ENCODE assay signal across 7 mouse cellular contexts in the genomic region with DNA sequence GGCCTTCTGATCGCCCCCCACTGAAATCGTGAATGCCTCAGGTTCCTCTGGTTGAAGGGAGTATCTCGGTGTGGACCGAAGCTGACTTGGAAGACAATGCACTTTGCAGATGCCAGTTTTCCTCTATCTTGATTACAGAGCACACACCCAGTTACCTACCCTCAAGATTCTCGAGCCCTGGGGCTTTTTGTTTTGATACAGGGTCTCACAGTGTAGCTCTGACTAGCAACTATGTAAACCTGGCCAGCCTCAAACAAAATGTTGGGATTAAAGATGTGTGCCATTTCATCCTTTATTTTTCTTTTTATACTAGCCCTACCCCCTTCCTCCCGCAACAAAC. TPM values are rescaled to one million over a fixed set of nuclear protein-coding genes. Genes with fewer than 3 reads are reported as not detected.
DNase-seq lines count a peak whose midpoint lies in the region; ATAC-seq and TF ChIP-seq lines count a peak whose summit lies in the region.

No protein-coding gene starts in this region.

- H3K9me3 ChIP-seq in megakaryocyte, embryonic 14.5 days, result no peaks in the 10 kb centered on the region
- H3K9me3 ChIP-seq in forebrain, embryonic 12.5 days, result no peaks in the 10 kb centered on the region
- H3K9me3 ChIP-seq in limb, embryonic 14.5 days (ENCODE audit: control insufficient read depth, low read length), result no peaks in the 10 kb centered on the region
- no peaks in the 10 kb centered on the region for H3K9me3 ChIP-seq in stomach, embryonic 15.5 days

- H3K4me3 ChIP-seq in megakaryocyte, embryonic 14.5 days (replicated peaks), result peak overlapping the region; percentile 99
- peak overlapping the region; percentile 88 for H3K4me3 ChIP-seq in forebrain, embryonic 12.5 days (replicated peaks)
- peak overlapping the region; percentile 88 for H3K4me3 ChIP-seq in limb, embryonic 14.5 days (replicated peaks; ENCODE audit: low read length)
- peak overlapping the region; percentile 86 for H3K4me3 ChIP-seq in stomach, embryonic 15.5 days (replicated peaks)

- no peak for ATAC-seq in megakaryocyte, adult 5-6 weeks (ENCODE audit: poor library complexity, severe bottlenecking)
- peak; percentile 44 for ATAC-seq in forebrain, embryonic 12.5 days (ENCODE audit: low FRiP score)
- ATAC-seq in limb, embryonic 14.5 days (ENCODE audit: low FRiP score, low read depth), result peak; percentile 18; the same call in 1 of the 2 replicates
- ATAC-seq in stomach, embryonic 15.5 days (ENCODE audit: insufficient read depth, low FRiP score, low read depth), result no peak
- no peak for ATAC-seq in frontal cortex, adult (ENCODE audit: low TSS enrichment)

- H3K27ac ChIP-seq in forebrain, embryonic 12.5 days, result peak overlapping the region; percentile 89
- H3K27ac ChIP-seq in limb, embryonic 14.5 days (replicated peaks; ENCODE audit: low read depth, low read length), result peak overlapping the region; percentile 85
- peak overlapping the region; percentile 82 for H3K27ac ChIP-seq in stomach, embryonic 15.5 days

- peaks cover 46% of the 10 kb centered on the region for H3K4me1 ChIP-seq in megakaryocyte, embryonic 14.5 days
- H3K4me1 ChIP-seq in forebrain, embryonic 12.5 days, result peaks cover 36% of the 10 kb centered on the region
- H3K4me1 ChIP-seq in limb, embryonic 14.5 days (ENCODE audit: control insufficient read depth, insufficient read depth, low read length), result peaks cover 17% of the 10 kb centered on the region
- peaks cover 12% of the 10 kb centered on the region; the same call in 1 of the 2 replicates for H3K4me1 ChIP-seq in stomach, embryonic 15.5 days

- TF ChIP-seq POLR2A in limb, embryonic 14.5 days (IDR thresholded peaks at IDR 0.05; ENCODE audit: borderline replicate concordance, extremely low read depth, insufficient read depth, insufficient read length), result no peak

- 13% methylated on average over 6 of the region's 6 CpGs for WGBS in forebrain, embryonic 12.5 days
- 16% methylated on average over 6 of the region's 6 CpGs for WGBS in limb, embryonic 14.5 days
- WGBS in stomach, embryonic 15.5 days, result 14% methylated on average over 6 of the region's 6 CpGs

- H3K27me3 ChIP-seq in megakaryocyte, embryonic 14.5 days (replicated peaks), result peaks cover 12% of the 10 kb centered on the region
- H3K27me3 ChIP-seq in forebrain, embryonic 12.5 days, result no peaks in the 10 kb centered on the region
- H3K27me3 ChIP-seq in limb, embryonic 14.5 days (ENCODE audit: control insufficient read depth, insufficient read depth, low read length), result no peaks in the 10 kb centered on the region
- H3K27me3 ChIP-seq in stomach, embryonic 15.5 days (replicated peaks), result no peaks in the 10 kb centered on the region

- H3K9ac ChIP-seq in forebrain, embryonic 12.5 days, result peak overlapping the region; percentile 85
- peak overlapping the region; percentile 77 for H3K9ac ChIP-seq in limb, embryonic 14.5 days (ENCODE audit: low read depth, low read length, severe bottlenecking)
- peak overlapping the region; percentile 75; the same call in 1 of the 2 replicates for H3K9ac ChIP-seq in stomach, embryonic 15.5 days

- H3K4me2 ChIP-seq in forebrain, embryonic 12.5 days, result peak overlapping the region; percentile 93
- peak overlapping the region; percentile 75 for H3K4me2 ChIP-seq in limb, embryonic 14.5 days (replicated peaks; ENCODE audit: low read depth, low read length, severe bottlenecking)
- peak overlapping the region; percentile 69 for H3K4me2 ChIP-seq in stomach, embryonic 15.5 days

- intact Hi-C loops in gastrocnemius, postnatal 36 days (cut with DNase I), result no loop called here

- DNase-seq in limb, embryonic 14.5 days (ENCODE audit: low spot score), result no peak
- no peak for DNase-seq in gastrocnemius, postnatal 36 days

- H3K36me3 ChIP-seq in megakaryocyte, embryonic 14.5 days (replicated peaks; ENCODE audit: low read length), result peaks cover 23% of the 10 kb centered on the region
- H3K36me3 ChIP-seq in forebrain, embryonic 12.5 days (replicated peaks), result peaks cover 12% of the 10 kb centered on the region; the same call in 1 of the 2 replicates
- H3K36me3 ChIP-seq in limb, embryonic 14.5 days (ENCODE audit: control insufficient read depth, insufficient read depth, low read length), result no peaks in the 10 kb centered on the region
- no peaks in the 10 kb centered on the region for H3K36me3 ChIP-seq in stomach, embryonic 15.5 days

RNA-seq across cellular contexts. Expression of gene Sars, which starts 0.3 kb away (rescaled TPM):
- polyA plus RNA-seq in megakaryocyte, embryonic 14.5 days (2012; ENCODE audit: insufficient read depth, low replicate concordance), result 65.4 and 129 TPM in 2 replicates
- total RNA-seq in megakaryocyte, adult 5-6 weeks (2015), result 19.2 and 19.9 TPM in 2 replicates
- 241 and 283 TPM in 2 replicates for total RNA-seq in megakaryocyte, adult 5-6 weeks (2017)
- 186 and 205 TPM in 2 replicates for polyA plus RNA-seq in forebrain, embryonic 12.5 days (2016; fragmentation: Nextera tagmentation; extraction: Ambion mirVana)
- 52.4 and 80.2 TPM in 2 replicates for polyA plus RNA-seq in limb, embryonic 14.5 days (2012; rRNA removed)
- polyA plus RNA-seq in limb, embryonic 14.5 days (2014; fragmentation: Nextera tagmentation; extraction: Ambion mirVana), result 108 and 118 TPM in 2 replicates
- 124 and 142 TPM in 2 replicates for polyA plus RNA-seq in stomach, embryonic 15.5 days (2015; fragmentation: Nextera tagmentation; extraction: Ambion mirVana)
- total RNA-seq in gastrocnemius, postnatal 36 days (2021), result 100 to 1,000 TPM; 114 to 119 TPM

RNA-seq across cellular contexts. Expression of gene Celsr2, which starts 30.0 kb away (rescaled TPM):
- 7.8 TPM in 2 replicates for polyA plus RNA-seq in megakaryocyte, embryonic 14.5 days (2012; ENCODE audit: insufficient read depth, low replicate concordance)
- total RNA-seq in megakaryocyte, adult 5-6 weeks (2015), result 0.75 and 0.94 TPM in 2 replicates
- 0.22 and 0.81 TPM in 2 replicates for total RNA-seq in megakaryocyte, adult 5-6 weeks (2017)
- 60.4 and 61.3 TPM in 2 replicates for polyA plus RNA-seq in forebrain, embryonic 12.5 days (2016; fragmentation: Nextera tagmentation; extraction: Ambion mirVana)
- polyA plus RNA-seq in limb, embryonic 14.5 days (2012; rRNA removed), result 18.9 and 23.3 TPM in 2 replicates
- 10.5 and 15.5 TPM in 2 replicates for polyA plus RNA-seq in limb, embryonic 14.5 days (2014; fragmentation: Nextera tagmentation; extraction: Ambion mirVana)
- polyA plus RNA-seq in stomach, embryonic 15.5 days (2015; fragmentation: Nextera tagmentation; extraction: Ambion mirVana), result 12.2 and 13.6 TPM in 2 replicates
- 1 to 10 TPM; 6.4 to 8.2 TPM for total RNA-seq in gastrocnemius, postnatal 36 days (2021)

Comparison
In these comparisons a context has a peak if more than half of its experiments do, and no peak if none do; other contexts are left out.
1. ATAC-seq: peak in forebrain, embryonic 12.5 days (single experiment) and limb, embryonic 14.5 days (single experiment); none in megakaryocyte, adult 5-6 weeks (single experiment), stomach, embryonic 15.5 days (single experiment) and frontal cortex, adult (single experiment).
2. Peak in every context shown above with its lines, with median percentiles within 50 percentile points of each other: H3K4me3 ChIP-seq, H3K27ac ChIP-seq, H3K4me2 ChIP-seq and H3K9ac ChIP-seq.